Mouse (Mus musculus) embryonic facial prominence, embryonic 12.5 days (tissue): ENCODE measurements around the gene Exoc6b. TPM values are rescaled to one million over a fixed set of nuclear protein-coding genes. Genes with fewer than 3 reads are reported as not detected.
A peak's percentile ranks its signal among the peaks of the same experiment; 100 is the strongest.

Source experiments
- ATAC-seq: fragments of 200-750 bp; cut with Nextera tagmentation; 2 replicates; pipeline ENCODE4 v1.8.0; 2017; ENCODE audit not compliant: insufficient number of reproducible peaks, insufficient read depth, low FRiP score, low TSS enrichment
- H3K27ac ChIP-seq: fragments of 300-500 bp; sonication (generic); 2 replicates; pipeline ENCODE4 v1.5.1; 2016; ENCODE audit warnings: mild to moderate bottlenecking
- H3K27me3 ChIP-seq: fragments of 300-500 bp; sonication (generic); 2 replicates; pipeline ENCODE4 v1.6.1; 2016; ENCODE audit warnings: mild to moderate bottlenecking, moderate library complexity
- H3K36me3 ChIP-seq: fragments of 300-500 bp; sonication (generic); 2 replicates; pipeline ENCODE4 v1.6.1; 2016; ENCODE audit warnings: mild to moderate bottlenecking
- H3K4me1 ChIP-seq: fragments of 300-500 bp; sonication (generic); 2 replicates; pipeline ENCODE4 v1.6.1; 2016
- H3K4me2 ChIP-seq: fragments of 300-500 bp; sonication (generic); replicated peaks from 2 replicates; pipeline ENCODE4 v1.6.1; 2016; ENCODE audit warnings: mild to moderate bottlenecking, moderate library complexity
- H3K4me3 ChIP-seq: fragments of 300-500 bp; sonication (generic); 2 replicates; pipeline ENCODE4 v1.5.1; 2016; ENCODE audit warnings: mild to moderate bottlenecking
- H3K9ac ChIP-seq: fragments of 300-500 bp; sonication (generic); 2 replicates; pipeline ENCODE4 v1.6.1; 2016; ENCODE audit warnings: mild to moderate bottlenecking, moderate library complexity
- H3K9me3 ChIP-seq: fragments of 300-500 bp; sonication (generic); 2 replicates; pipeline ENCODE4 v1.6.1; 2016; ENCODE audit warnings: mild to moderate bottlenecking, moderate library complexity
- WGBS: fragments of 180-500 bp; shearing (Covaris S2); methylation state at CpG from one replicate; pipeline ENCODE4 v1.1.7; 2016; 5-methylcytosine and 5-hydroxymethylcytosine counted together
- polyA plus RNA-seq: library from polyadenylated mRNA; unstranded; fragments of >200 nt; fragmentation: Nextera tagmentation; extraction: Ambion mirVana; gene quantifications from 2 replicates; pipeline ENCODE4 v1.2.1, GENCODE M21; 2016

Exoc6b gene
- polyA plus RNA-seq, 1 experiment from 2014 or later = 45.1 TPM

DNA sequence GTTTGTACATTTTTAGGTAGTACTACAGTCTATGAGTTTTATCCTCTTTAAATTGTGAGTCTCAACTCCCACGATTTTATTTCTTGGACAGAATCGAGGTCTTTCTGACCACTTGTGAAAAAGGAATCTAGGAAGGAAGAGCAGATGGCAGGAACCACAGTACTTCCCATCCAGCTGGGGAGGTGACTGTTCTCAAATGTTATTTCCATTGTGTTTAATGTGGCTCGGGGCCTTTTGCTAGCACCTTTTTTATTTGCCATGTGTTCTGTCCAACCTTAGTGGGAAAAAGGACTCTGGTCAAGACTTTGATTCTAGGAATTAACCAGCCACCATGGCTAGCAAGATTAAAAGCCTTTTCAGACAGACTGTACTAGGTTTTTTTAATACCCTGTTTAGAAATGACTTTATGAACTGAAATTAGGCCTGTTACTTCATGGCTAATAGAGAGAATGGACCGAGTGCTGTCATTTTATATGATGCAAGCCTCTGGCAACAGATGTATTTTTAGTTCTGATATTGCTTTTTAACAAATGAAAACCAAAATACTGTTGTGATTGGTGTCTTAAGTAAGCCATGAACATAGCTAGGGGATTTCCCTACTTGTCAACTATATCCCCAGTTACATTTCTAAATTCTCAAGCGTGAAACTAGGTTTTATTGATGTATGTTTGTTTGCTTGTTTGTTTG is 104.4 kb downstream of the Exoc6b start:
- no peak overlapping the region for H3K4me3 ChIP-seq
- no peaks in the 10 kb centered on the region for H3K36me3 ChIP-seq
- H3K27me3 ChIP-seq = no peaks in the 10 kb centered on the region
- 81% methylated on average over 5 of the region's 5 CpGs for WGBS
- no peaks in the 10 kb centered on the region for H3K9me3 ChIP-seq
- ATAC-seq = no peak
- no peak overlapping the region for H3K27ac ChIP-seq
- no peak overlapping the region for H3K9ac ChIP-seq
- H3K4me1 ChIP-seq = peaks cover 13% of the 10 kb centered on the region
- no peak overlapping the region for H3K4me2 ChIP-seq

DNA sequence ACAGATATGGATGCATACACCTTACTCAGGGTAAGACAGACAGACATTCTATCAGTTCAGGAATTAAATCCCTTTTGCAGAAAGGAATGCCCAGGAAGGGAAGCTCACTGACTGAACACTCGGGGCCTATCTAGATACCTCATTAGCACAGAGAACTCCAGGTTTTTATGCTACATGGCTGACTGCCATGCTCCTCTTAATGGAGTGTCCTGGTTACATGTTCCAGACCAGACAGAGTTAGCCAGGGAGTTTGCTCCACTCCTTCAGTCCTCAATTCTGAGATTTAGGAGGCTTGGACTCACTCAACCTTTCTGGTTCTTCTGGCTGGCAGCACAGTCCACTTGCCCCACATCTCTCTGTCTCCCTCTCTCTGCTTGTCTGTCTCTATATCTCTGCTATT is 106.3 kb downstream of the Exoc6b start:
- no peak overlapping the region for H3K27ac ChIP-seq
- no peak overlapping the region for H3K4me3 ChIP-seq
- WGBS = 81% methylated on average over 1 of the region's 1 CpGs

DNA sequence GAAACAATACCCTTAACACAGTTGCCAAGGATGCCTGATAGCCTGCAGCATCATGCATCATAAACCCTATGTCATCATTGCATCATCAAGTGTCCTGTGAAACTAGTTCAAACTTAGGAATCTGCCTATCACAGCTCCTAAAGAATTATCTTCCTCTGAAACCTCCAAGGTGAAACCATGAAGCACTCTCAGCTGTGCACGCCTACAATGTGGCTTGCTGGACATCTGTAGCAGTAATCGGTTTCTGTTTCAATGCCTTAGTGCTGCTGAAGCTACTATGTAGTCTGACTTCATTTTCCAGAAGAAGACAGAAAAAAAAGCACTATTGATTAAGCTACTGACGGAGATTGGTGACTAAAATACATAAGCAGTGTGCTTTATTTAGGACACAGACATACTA is 107.5 kb downstream of the Exoc6b start:
- H3K27ac ChIP-seq = no peak overlapping the region
- 90% methylated on average over 3 of the region's 3 CpGs for WGBS
- ATAC-seq = no peak
- H3K36me3 ChIP-seq = no peaks in the 10 kb centered on the region
- no peaks in the 10 kb centered on the region for H3K9me3 ChIP-seq
- H3K4me1 ChIP-seq = peaks cover 12% of the 10 kb centered on the region
- H3K4me2 ChIP-seq = no peak overlapping the region
- no peak overlapping the region for H3K4me3 ChIP-seq
- no peaks in the 10 kb centered on the region for H3K27me3 ChIP-seq
- H3K9ac ChIP-seq = no peak overlapping the region

More for the DNA sequence above, 106.3 kb downstream of the Exoc6b start:
- H3K4me1 ChIP-seq = peaks cover 14% of the 10 kb centered on the region
- H3K36me3 ChIP-seq = no peaks in the 10 kb centered on the region
- no peak overlapping the region for H3K4me2 ChIP-seq
- ATAC-seq = no peak
- no peaks in the 10 kb centered on the region for H3K27me3 ChIP-seq
- H3K9me3 ChIP-seq = no peaks in the 10 kb centered on the region
- H3K9ac ChIP-seq = no peak overlapping the region

DNA sequence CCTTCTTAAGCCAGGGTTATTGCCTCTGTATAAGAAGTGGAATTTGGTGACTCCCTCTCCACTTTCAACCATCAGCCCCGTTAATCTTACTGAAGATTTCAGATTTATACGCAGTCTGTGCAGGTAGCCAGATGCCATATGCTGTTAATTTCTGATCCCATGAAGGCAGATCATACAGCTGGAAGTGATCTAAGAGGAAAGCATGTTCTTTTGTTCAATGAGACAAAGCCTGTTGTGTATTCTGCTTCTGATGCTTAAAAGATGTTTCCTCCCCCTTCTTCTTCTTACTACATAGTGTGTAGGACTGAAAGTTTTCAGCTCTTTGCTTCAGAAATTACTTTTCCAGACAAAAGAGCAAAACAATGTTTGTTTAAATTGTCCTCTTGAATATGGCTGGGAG is 109.8 kb downstream of the Exoc6b start:
- no peak for ATAC-seq
- Histone ChIP-seq H3K4me1 (peaks cover 12% of the 10 kb centered on the region), H3K27me3 (no peaks in the 10 kb centered on the region), H3K9ac (no peak overlapping the region), H3K36me3 (no peaks in the 10 kb centered on the region), H3K4me2 (no peak overlapping the region), H3K4me3 (no peak overlapping the region), H3K27ac (peak overlapping the region; percentile 73), H3K9me3 (no peaks in the 10 kb centered on the region)
- WGBS = 18% methylated on average over 2 of the region's 2 CpGs

DNA sequence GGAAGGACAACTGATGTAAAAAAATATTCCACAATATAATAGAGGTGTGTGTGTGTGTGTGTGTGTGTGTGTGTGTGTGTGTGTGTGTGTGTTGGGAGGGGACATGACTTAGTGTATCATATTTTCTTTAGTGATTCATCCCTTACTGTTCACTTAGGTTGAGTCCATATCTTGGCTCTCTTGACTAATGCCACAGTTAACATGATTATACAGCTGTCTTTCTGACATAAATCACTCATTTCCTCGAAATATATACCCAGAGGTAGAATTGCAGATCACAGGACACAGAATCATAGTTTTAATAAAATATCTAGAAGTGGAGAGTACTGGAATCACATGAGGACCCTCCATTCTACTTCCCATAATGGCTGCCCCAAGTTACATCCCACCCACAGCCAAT is 117.7 kb downstream of the Exoc6b start:
- no peaks in the 10 kb centered on the region for H3K9me3 ChIP-seq
- H3K4me1 ChIP-seq = no peaks in the 10 kb centered on the region
- H3K27ac ChIP-seq = no peak overlapping the region
- no peak overlapping the region for H3K4me2 ChIP-seq
- WGBS = 74% methylated on average over 1 of the region's 1 CpGs
- no peak overlapping the region for H3K9ac ChIP-seq
- H3K27me3 ChIP-seq = no peaks in the 10 kb centered on the region
- ATAC-seq = no peak
- no peak overlapping the region for H3K4me3 ChIP-seq
- no peaks in the 10 kb centered on the region for H3K36me3 ChIP-seq

DNA sequence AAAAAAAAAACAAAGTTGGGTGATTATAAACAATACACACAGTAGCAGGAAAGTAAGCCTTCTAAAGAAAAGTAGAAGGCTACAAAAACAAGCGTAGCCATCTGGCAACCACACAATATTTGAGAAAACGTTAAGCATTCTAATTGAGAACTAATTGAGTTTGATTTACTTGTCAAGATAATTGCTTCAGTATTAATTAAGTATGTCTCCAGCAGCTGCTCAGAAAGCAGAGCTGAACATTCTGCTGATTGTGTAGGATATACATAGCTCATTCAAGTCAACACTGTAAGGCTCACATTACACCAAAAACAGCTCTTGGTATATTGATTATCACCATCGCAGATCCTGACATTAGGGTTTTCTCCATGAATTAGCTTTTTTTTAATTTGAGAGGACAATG is 122.7 kb downstream of the Exoc6b start:
- H3K27me3 ChIP-seq = no peaks in the 10 kb centered on the region
- no peak overlapping the region for H3K27ac ChIP-seq
- WGBS = 45% methylated on average over 3 of the region's 3 CpGs
- H3K9me3 ChIP-seq = no peaks in the 10 kb centered on the region
- H3K36me3 ChIP-seq = no peaks in the 10 kb centered on the region
- no peaks in the 10 kb centered on the region for H3K4me1 ChIP-seq
- H3K4me3 ChIP-seq = no peak overlapping the region
- no peak overlapping the region for H3K4me2 ChIP-seq
- no peak for ATAC-seq
- H3K9ac ChIP-seq = no peak overlapping the region

DNA sequence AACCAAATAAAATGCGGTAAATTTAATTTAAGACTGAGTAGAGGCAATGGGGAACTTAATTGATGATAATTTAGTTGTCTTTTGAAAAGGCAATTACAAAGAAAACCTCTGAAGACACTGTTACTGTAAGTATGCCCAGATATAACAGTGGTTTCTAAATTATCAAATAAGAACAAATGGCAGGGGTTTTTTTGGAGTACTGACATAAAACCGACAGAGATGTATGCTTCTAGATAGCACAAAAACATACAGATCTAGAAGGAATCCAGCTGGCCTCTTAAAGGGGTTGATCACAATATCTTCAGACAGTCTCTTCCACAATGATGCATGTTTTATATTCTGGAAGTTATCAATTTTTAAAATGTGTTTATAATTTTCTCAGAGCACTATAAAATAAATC is 123.2 kb downstream of the Exoc6b start:
- H3K4me3 ChIP-seq = no peak overlapping the region
- no peaks in the 10 kb centered on the region for H3K27me3 ChIP-seq
- H3K9me3 ChIP-seq = no peaks in the 10 kb centered on the region
- H3K4me2 ChIP-seq = no peak overlapping the region
- no peak overlapping the region for H3K27ac ChIP-seq
- ATAC-seq = no peak
- 75% methylated on average over 2 of the region's 2 CpGs for WGBS
- no peaks in the 10 kb centered on the region for H3K4me1 ChIP-seq
- no peak overlapping the region for H3K9ac ChIP-seq
- H3K36me3 ChIP-seq = no peaks in the 10 kb centered on the region

DNA sequence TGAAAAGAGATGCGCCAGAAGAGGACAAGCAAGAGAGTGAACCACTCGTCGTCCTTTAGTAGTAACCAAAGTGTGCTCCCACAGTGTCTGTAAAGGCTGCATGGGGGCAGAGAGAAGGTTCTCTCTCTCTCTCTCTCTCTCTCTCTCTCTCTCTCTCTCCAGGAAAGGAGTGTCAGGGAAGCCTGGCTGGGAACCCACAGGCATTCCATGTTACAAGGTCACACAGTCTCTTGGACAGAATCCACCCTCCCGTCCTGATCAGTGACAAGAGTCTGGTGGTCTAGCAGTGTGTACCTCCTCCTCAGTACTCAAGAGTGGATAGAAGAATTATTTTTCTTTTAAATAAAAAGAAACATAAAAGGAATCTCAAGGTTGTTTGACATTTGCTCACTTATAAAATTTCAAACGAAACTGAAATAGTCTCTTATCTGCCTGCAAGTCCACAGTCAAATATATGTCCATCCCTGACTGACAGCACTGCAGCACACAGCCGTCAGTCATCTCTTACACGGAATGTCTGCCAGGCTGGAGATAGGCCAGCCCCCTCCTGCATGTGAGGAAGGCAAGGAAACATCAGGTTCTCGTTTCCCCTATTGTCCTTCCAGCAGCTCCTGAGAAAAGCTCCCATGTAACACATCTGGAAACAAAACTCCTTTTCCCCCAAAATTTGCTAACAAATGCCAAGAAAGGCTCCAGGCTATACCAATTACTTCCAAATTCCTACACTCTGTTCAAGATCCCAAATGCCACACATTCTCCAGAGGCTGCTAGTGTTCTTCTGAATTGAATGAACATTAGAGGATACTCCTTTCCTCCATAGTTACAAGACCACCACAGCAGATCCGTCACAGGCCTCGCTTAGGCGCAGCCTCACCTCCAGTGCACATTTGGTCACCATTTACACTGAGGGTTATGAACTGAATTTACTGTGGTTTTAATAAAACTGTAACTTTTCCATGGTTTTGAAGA is 136.1 kb downstream of the Exoc6b start:
- Histone ChIP-seq H3K4me1 (peaks cover 25% of the 10 kb centered on the region), H3K9ac (no peak overlapping the region), H3K27me3 (no peaks in the 10 kb centered on the region), H3K4me3 (no peak overlapping the region), H3K36me3 (no peaks in the 10 kb centered on the region), H3K9me3 (no peaks in the 10 kb centered on the region), H3K27ac (peak overlapping the region; percentile 65), H3K4me2 (no peak overlapping the region)
- 47% methylated on average over 11 of the region's 11 CpGs for WGBS
- no peak for ATAC-seq

DNA sequence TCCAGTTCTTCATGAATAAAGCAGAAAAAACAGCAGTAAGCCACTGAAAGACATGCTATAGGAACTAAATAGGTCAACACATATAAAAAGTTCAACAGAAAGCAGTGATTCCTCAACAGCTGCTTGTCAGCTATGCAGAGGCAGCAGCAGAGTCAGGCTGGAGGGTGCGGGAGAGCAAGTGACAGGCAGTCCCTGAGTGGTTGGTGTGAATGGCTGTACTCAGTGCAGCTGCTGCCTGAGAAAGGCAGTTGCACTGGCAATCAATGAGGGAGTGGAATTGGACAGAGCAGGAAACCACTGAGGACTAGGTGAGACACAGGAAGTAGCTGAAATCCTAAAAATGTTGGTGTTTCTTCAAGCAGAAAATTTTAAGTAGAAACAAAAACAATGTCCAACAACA is 138.3 kb downstream of the Exoc6b start:
- WGBS = 34% methylated on average over 1 of the region's 1 CpGs
- H3K4me2 ChIP-seq = no peak overlapping the region
- H3K9me3 ChIP-seq = no peaks in the 10 kb centered on the region
- H3K36me3 ChIP-seq = no peaks in the 10 kb centered on the region
- H3K4me1 ChIP-seq = peaks cover 25% of the 10 kb centered on the region
- no peak for ATAC-seq
- no peak overlapping the region for H3K4me3 ChIP-seq
- H3K27ac ChIP-seq = no peak overlapping the region
- no peak overlapping the region for H3K9ac ChIP-seq
- H3K27me3 ChIP-seq = no peaks in the 10 kb centered on the region

DNA sequence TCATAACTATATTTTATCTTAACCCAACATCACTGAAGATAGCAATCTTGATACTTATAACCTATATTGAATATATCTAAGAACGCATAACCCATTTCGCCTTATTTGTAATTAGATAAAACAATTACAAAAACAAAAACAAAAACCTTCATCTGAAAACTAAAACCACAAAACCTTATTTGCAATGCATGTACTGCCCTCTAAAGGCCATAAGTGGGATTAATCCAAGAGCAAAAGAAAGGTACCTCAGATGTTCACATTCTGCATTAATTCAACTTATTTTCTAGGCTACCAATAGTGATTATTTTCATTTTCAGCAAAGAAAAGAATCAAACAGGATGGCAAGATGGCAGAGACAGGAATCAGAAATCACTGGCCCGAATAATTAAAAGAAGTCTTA is 143.2 kb downstream of the Exoc6b start:
- peaks cover 16% of the 10 kb centered on the region for H3K4me1 ChIP-seq
- no peaks in the 10 kb centered on the region for H3K27me3 ChIP-seq
- no peak overlapping the region for H3K9ac ChIP-seq
- no peak overlapping the region for H3K27ac ChIP-seq
- no peak for ATAC-seq
- H3K9me3 ChIP-seq = no peaks in the 10 kb centered on the region
- no peak overlapping the region for H3K4me2 ChIP-seq
- no peak overlapping the region for H3K4me3 ChIP-seq
- 54% methylated on average over 3 of the region's 3 CpGs for WGBS
- H3K36me3 ChIP-seq = no peaks in the 10 kb centered on the region

DNA sequence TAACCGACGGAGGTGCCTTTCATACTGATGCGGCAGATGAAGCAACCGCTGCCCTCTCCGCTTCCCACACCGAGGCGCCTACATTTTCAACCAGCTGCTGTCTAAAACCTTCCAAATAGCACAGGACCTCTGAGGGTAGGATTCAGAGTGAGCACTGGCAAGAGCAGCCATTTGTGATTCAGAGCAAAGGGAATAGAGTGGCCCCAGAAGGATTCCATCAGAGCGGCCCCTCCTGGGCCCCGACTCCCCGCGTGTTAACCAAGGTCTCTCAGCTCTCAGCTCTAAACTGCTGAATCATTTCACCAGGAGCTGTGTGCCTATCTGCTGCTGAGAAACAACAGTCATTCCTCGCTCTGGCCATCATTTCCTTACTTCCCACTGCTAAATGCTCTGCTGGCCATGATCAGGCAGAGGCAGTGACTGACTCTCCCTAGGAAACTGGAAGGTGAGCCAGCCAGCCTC is 145.5 kb downstream of the Exoc6b start:
- 19% methylated on average over 12 of the region's 12 CpGs for WGBS
- H3K4me2 ChIP-seq = peak overlapping the region; percentile 30
- no peaks in the 10 kb centered on the region for H3K27me3 ChIP-seq
- peaks cover 16% of the 10 kb centered on the region for H3K4me1 ChIP-seq
- no peak overlapping the region for H3K4me3 ChIP-seq
- no peak for ATAC-seq
- H3K9me3 ChIP-seq = no peaks in the 10 kb centered on the region
- peak overlapping the region; percentile 80 for H3K27ac ChIP-seq
- H3K9ac ChIP-seq = no peak overlapping the region
- H3K36me3 ChIP-seq = no peaks in the 10 kb centered on the region

DNA sequence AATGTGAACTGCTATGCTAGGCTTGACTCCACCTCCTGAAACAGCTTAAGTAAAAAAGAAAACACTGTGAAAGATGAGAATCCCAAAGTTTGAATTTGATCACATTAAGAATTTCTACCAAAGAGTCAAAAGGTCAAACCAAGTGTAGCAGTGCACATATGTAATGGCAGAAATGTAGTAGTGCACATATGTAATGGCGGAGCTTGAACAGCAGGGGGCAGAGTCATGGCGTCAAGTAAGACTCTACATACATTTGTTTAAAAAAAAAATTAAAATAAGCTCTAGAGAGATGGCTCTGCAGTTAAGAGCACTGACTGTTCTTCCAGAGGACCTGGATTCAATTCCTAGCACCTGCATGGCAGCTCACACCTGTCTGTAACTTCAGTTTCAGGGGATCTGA is 153.0 kb downstream of the Exoc6b start:
- no peak overlapping the region for H3K27ac ChIP-seq
- 20% methylated on average over 2 of the region's 2 CpGs for WGBS
- no peak overlapping the region for H3K4me2 ChIP-seq
- H3K4me3 ChIP-seq = no peak overlapping the region
- H3K27me3 ChIP-seq = no peaks in the 10 kb centered on the region
- no peak overlapping the region for H3K9ac ChIP-seq
- no peaks in the 10 kb centered on the region for H3K4me1 ChIP-seq
- no peak for ATAC-seq
- H3K36me3 ChIP-seq = no peaks in the 10 kb centered on the region
- H3K9me3 ChIP-seq = no peaks in the 10 kb centered on the region
